Mouse (Mus musculus) heart, adult 9 months (tissue): ENCODE measurements at regions not wholly inside any gene's neighbourhood (a gene's known extent, or its start where the extent isn't known, plus 50 kb on each side); places are given as distances from the start of the nearest gene placed in this dataset.

Source experiments
- DNase-seq, 2 experiments: peaks; one replicate each; pipeline ENCODE4 v3.0.0; 2022; ENCODE audit warnings: low spot score in 2 of 2

DNA sequence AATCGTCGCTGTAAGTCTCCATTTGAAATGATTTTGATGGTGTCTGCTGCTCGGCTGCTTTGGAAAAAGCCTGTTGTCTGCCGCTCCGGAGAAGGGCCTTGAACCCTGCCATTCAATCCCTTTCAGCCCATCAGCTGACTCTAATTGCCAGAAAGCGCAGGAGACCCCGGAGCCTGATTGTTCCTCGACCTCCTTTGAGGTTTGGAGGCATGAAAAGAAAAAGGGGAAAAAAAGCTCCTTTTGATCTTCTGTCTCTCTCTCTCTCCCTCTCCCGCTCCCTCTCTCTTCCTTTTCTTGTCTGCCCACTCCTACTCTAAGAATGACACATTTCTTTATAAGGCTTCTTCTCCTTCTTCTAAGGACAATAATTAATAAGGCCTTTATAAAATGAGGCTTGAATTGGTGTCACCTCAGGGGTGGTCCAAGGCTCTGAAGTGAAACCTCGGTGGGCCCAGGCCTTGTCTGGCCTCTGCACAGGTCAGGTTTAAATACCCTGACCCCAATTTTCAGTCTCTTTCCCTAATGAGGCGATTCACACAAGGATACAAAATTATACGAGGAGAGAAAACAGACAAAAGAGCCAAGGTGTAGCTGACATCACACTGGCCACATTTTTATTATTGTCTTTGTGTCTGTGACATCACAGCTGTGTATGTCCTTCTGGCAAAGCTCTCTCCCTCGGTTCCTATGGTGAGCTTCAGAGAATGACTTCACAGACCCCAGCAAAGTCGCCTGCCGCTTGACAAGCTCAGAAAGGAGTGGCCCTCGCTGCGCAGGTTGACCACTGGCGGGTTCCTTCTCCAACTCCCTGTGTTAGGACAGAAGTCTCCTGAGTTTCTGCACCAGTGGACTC lies 787.4 kb downstream of the Nr2f2 start:
- DNase-seq: no peak

GRCm38 (mm10) chr7:69577754-69578153 lies 788.8 kb downstream of the Nr2f2 start:
- no peak for DNase-seq

GRCm38 (mm10) chr7:69576596-69576995 lies 789.9 kb downstream of the Nr2f2 start:
- DNase-seq: no peak

DNA sequence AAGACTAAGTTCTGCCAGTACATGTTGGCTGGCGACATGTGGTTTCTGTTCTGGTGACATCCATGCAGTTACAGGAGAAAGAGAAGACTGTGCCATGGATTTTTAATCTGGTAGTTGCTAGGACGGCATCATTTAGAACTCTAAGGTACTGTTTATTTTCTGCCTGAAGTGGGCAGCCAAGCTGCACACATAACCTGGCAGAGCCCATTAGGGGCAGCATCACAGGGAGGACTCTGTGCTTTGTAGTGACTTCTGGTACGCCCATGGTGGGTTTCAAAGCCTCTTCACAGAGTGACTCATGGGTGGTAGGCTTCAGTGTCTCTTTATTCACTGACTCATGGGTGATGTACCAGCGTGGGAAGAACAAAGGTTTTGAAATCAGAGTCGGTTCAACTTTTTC lies 792.8 kb downstream of the Nr2f2 start:
- no peak for DNase-seq

GRCm38 (mm10) chr7:69572626-69573394 lies 793.7 kb downstream of the Nr2f2 start:
- DNase-seq: no peak

GRCm38 (mm10) chr7:69566949-69567348 lies 799.6 kb downstream of the Nr2f2 start:
- DNase-seq: no peak

DNA sequence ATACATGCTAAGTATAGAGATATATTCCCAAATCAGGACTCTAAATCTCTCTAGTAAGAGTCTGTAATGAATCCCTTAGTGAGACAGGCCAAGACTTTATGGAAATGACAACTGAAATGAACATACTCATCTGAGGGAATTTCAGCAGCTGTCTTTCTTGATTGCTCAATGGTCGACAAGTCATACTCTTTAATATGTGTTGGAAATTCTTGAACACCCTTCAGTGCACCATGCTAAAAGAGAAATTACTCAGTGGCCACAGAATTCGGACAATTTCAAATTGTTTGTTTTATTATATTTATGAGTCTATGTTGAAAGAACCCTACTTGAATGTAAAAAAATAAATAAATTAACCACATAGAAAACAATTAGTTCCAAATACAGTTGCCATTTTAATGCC lies 802.1 kb downstream of the Nr2f2 start:
- no peak for DNase-seq

GRCm38 (mm10) chr7:69554776-69555175 lies 805.7 kb upstream of the Arrdc4 start:
- DNase-seq: no peak

GRCm38 (mm10) chr7:69553981-69554380 lies 804.9 kb upstream of the Arrdc4 start:
- no peak for DNase-seq

- no peak for DNase-seq
Measured at GRCm38 (mm10) chr7:69536072-69536471, 787.0 kb upstream of the Arrdc4 start.

- no peak for DNase-seq
Measured at GRCm38 (mm10) chr7:69513966-69514365, 764.9 kb upstream of the Arrdc4 start.

GRCm38 (mm10) chr7:69510389-69510788 lies 761.3 kb upstream of the Arrdc4 start:
- no peak for DNase-seq

DNA sequence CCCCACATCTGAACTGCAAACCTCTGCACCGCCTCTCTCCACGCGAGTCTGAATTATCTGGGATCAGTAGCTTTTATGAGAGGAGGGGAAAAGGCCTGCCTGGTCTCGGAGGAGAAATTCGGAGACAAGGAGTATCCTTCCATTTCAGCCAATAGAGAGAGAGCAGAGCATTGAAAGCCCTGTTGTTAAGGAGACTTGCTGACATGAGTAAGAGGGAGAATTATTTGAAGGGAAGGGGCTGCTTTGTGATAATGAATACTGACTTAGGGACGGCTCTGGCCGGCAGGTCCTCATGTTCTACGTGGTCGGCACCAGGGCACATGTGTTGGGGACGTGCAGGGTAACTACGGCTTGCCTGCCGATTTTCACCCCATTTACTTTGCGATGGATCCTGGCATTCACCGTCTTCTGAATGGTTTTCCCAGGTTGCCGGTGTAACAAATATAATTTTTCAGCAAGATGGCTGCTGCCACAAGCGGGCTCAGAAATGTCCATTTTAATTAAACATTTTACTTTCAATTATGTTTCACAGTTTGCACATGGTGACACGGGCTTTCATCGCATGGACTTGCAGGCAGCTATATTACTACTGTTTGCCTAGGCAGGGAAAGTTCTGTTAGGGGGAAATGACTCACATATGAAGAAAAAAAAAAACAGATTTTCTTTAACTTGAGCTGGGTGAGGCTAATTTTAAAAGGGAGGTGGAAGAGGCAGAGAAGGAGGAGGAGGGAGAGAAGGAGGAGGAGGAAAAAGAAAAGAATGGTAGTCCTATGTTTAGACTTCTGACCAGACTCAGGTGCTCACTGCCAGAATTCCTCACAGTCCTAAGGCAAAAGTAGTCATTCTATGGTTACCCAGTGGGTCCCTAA lies 744.3 kb upstream of the Arrdc4 start:
- no peak for DNase-seq

GRCm38 (mm10) chr7:69490566-69491466 lies 741.8 kb upstream of the Arrdc4 start:
- peak; percentile 15 to 37 for DNase-seq

DNA sequence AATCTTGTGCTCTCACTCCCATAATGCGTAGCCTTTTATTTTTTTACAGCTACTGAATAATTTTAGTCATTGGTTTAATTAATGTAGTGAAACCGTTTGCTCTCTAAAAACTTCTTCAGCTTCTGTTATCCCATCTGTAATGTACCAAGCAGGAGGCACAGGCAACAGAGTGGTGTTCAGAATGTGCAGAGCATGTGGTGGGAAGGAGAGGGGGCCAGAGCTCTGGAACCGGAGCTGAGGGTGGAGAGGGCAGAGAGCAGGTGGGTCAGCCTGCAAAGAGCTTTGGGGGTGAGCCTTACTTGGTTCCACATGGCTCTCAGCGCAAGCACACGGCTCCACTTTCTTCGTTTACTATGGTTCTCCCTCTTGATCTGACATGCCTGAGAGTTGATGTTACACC lies 739.6 kb upstream of the Arrdc4 start:
- DNase-seq: no peak

DNA sequence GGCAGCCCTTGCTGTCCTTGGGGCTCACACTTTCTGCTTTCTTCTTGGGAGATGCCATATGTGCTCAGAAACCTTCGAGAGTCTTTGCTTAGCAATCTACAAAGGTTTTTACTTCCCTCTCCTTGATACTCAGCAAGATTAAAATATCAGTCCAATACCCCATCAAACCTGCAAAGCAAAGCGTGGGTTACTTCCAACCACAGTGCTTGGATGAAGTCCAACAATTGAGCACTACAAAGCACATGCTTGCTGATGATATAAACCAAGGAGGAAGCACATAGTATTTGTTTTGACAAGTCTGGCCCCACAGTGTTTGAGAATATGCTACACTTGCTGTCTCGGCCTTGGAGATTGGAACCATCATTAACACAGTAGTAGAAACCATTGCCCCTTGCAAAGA lies 738.1 kb upstream of the Arrdc4 start:
- no peak for DNase-seq

DNA sequence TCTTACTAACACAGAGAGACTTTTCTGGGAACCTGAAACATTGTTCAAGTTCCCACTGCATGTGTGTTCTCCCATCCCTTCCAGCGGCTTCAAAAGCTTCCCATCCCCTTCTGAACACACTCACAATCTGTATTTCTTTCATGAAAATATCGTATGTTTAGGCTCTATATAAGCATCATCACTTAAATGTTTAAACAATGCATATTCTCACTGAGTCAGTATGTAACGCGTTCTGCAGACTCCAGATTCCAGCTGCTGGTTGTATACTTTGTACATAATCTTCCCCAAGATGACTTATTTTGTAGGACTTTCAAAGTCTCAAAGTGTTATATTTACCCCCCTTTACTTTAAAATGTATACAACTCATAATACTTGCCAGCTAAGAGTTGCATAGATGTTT lies 735.5 kb upstream of the Arrdc4 start:
- no peak for DNase-seq
